Mouse (Mus musculus) ES-E14 (cell line): ENCODE measurements around the gene Jak2.

Source experiments
- CHD2 ChIP-seq: IDR thresholded peaks from 2 replicates; pipeline ENCODE4 v1.6.1; 2014; ENCODE audit warnings: mild to moderate bottlenecking, low read depth, low read length, inconsistent platforms
- MAFK ChIP-seq: IDR thresholded peaks from 2 replicates; pipeline ENCODE4 v1.6.1; 2014; ENCODE audit warnings: mild to moderate bottlenecking, low read depth, low read length, inconsistent platforms; ENCODE audit not compliant: insufficient read depth
- ZNF384 ChIP-seq: IDR thresholded peaks from 2 replicates; pipeline ENCODE4 v1.6.1; 2012; ENCODE audit warnings: low read depth, low read length, inconsistent platforms

DNA sequence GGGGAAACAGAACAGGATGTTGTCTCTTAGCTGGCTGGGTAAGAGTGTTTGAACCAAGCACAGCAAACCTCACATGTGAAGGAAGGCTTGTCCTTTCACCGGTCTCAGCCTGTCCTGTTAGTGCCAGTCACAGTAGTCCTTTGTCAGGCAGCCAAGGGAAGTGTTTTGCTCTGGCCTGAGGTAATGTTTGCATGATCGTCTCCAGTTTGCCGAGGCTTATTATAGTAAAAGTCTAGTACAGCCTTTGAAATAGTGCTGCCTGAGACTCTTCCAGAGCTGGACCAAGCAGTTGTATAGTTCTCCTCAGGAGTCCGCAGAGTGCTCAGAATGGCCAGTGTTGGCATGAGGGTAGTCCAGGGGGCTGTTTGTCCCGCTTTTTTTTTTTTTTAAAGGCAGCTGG is 13.9 kb downstream of the Jak2 start:
- no peak for TF ChIP-seq CHD2
- TF ChIP-seq MAFK: no peak
- no peak for TF ChIP-seq ZNF384
